Mouse (Mus musculus): ENCODE measurements around the gene Map9. TPM values are rescaled to one million over a fixed set of nuclear protein-coding genes. Genes with fewer than 3 reads are reported as not detected.
"Not testable (repeated sequence)": the region's sequence is repeated elsewhere in the genome, so short reads cannot be mapped to it uniquely, and the experiment has no call there.

Map9 gene
- polyA plus RNA-seq, 1 experiment from 2014 or later: 16.7 TPM

- Histone ChIP-seq H3K4me2 (replicated peaks) (no peak overlapping the region), H3K9ac (no peak overlapping the region), H3K4me3 (no peak overlapping the region), H3K36me3 (no peaks in the 10 kb centered on the region), H3K9me3 (replicated peaks) (no peaks in the 10 kb centered on the region), H3K27me3 (no peaks in the 10 kb centered on the region), H3K4me1 (no peaks in the 10 kb centered on the region), H3K27ac (no peak overlapping the region)
- no peak for ATAC-seq (ENCODE audit: low FRiP score)
- WGBS: 49% methylated on average over 3 of the region's 3 CpGs
Measured at GRCm38 (mm10) chr3:82440976-82441375, 83.1 kb downstream of the Map9 start.

- not testable (repeated sequence) for H3K4me3 ChIP-seq; H3K9me3 ChIP-seq (replicated peaks); H3K27ac ChIP-seq; H3K9ac ChIP-seq; H3K4me1 ChIP-seq; ATAC-seq (ENCODE audit: low FRiP score); H3K27me3 ChIP-seq; H3K36me3 ChIP-seq; H3K4me2 ChIP-seq (replicated peaks)
Measured at GRCm38 (mm10) chr3:82441601-82442000, 83.8 kb downstream of the Map9 start.

Other genes with a start within 250 kb of the Map9 start
- 6.6 and 7.3 TPM in 2 replicates for gene Gucy1a1, start 212.3 kb upstream of the Map9 start, polyA plus RNA-seq (2016; fragmentation: Nextera tagmentation; extraction: Ambion mirVana)
- gene Npy2r, start 190.0 kb downstream of the Map9 start, polyA plus RNA-seq (2016; fragmentation: Nextera tagmentation; extraction: Ambion mirVana): 0.34 and 0.64 TPM in 2 replicates